Mouse (Mus musculus) E14TG2a.4 (cell line): ENCODE results near the gene Fibcd1.

ENCODE experiments used
- CTCF ChIP-seq: conservative IDR thresholded peaks from 2 replicates; pipeline ENCODE4 v1.5.1; 2014; ENCODE audit warnings: low read length
- NANOG ChIP-seq: IDR thresholded peaks from 2 replicates; pipeline ENCODE4 v1.6.1; 2014; ENCODE audit warnings: borderline replicate concordance, low read length, mixed read lengths

GRCm38 (mm10) chr2:31891219-31891618, 45.4 kb upstream of the Fibcd1 start:
- TF ChIP-seq CTCF: no peak
- no peak for TF ChIP-seq NANOG
